Mouse (Mus musculus) hindbrain, postnatal 0 days (tissue): Measurements from ENCODE around the gene Khdrbs1. TPM values are rescaled to one million over a fixed set of nuclear protein-coding genes. Genes with fewer than 3 reads are reported as not detected.
"Not testable (repeated sequence)": the region's sequence is repeated elsewhere in the genome, so short reads cannot be mapped to it uniquely, and the experiment has no call there.

Experiments used
- ATAC-seq: fragments of 200-750 bp; cut with Nextera tagmentation; 2 replicates; pipeline ENCODE4 v1.8.0; 2017; ENCODE audit warnings: mild to moderate bottlenecking, moderate TSS enrichment, moderate library complexity
- DNase-seq: peaks from one replicate; pipeline ENCODE4 v3.0.0-alpha.2; 2015; ENCODE audit warnings: low spot score
- H3K27ac ChIP-seq: fragments of 300-500 bp; sonication (generic); 2 replicates; pipeline ENCODE4 v1.5.1; 2014; ENCODE audit warnings: mild to moderate bottlenecking
- H3K27me3 ChIP-seq: fragments of 300-500 bp; sonication (generic); 2 replicates; pipeline ENCODE4 v1.6.1; 2014; ENCODE audit warnings: low read length, mixed read lengths; ENCODE audit not compliant: insufficient read depth
- H3K36me3 ChIP-seq: fragments of 300-500 bp; sonication (generic); 2 replicates; pipeline ENCODE4 v1.6.1; 2014; ENCODE audit warnings: low read length, mixed read lengths; ENCODE audit not compliant: insufficient read depth
- H3K4me1 ChIP-seq: fragments of 300-500 bp; sonication (generic); 2 replicates; pipeline ENCODE4 v1.6.1; 2014; ENCODE audit warnings: antibody characterized with exemption, low read length, mixed read lengths; ENCODE audit not compliant: insufficient read depth
- H3K4me2 ChIP-seq: fragments of 300-500 bp; sonication (generic); 2 replicates; pipeline ENCODE4 v1.6.1; 2014; ENCODE audit warnings: low read depth, mild to moderate bottlenecking, low read length, moderate library complexity, mixed read lengths
- H3K4me3 ChIP-seq: fragments of 300-500 bp; sonication (generic); 2 replicates; pipeline ENCODE4 v1.5.1; 2014; ENCODE audit warnings: low read length
- H3K9ac ChIP-seq: fragments of 300-500 bp; sonication (generic); replicated peaks from 2 replicates; pipeline ENCODE4 v1.6.1; 2014; ENCODE audit warnings: mild to moderate bottlenecking, low read length, moderate library complexity, mixed read lengths
- H3K9me3 ChIP-seq: fragments of 300-500 bp; sonication (generic); 2 replicates; pipeline ENCODE4 v1.6.1; 2016; ENCODE audit warnings: low read length, mixed read lengths
- CTCF ChIP-seq: IDR thresholded peaks from 2 replicates; pipeline ENCODE4 v1.5.1; 2016; ENCODE audit warnings: antibody characterized with exemption, control low read depth, low read depth
- whole genome bisulfite sequencing: fragments of 180-500 bp; shearing (Covaris S2); extraction: QIAGEN DNeasy Blood & Tissue Kit; methylation state at CpG from one replicate; pipeline ENCODE4 v1.1.7; 2014; 5-methylcytosine and 5-hydroxymethylcytosine counted together
- polyA plus RNA-seq: library from polyadenylated mRNA; unstranded; fragments of >200 nt; fragmentation: Nextera tagmentation; extraction: Ambion mirVana; gene quantifications from 2 replicates; pipeline ENCODE4 v1.2.1, GENCODE M21; 2015
- total RNA-seq: library from RNA; depleted of rRNA; stranded (reverse); fragments of >200 nt; gene quantifications from 2 replicates; pipeline ENCODE4 v1.2.3, GENCODE M21; 2014

The Khdrbs1 gene
- total and polyA plus RNA-seq, 2 experiments from 2014 or later: 75.1 to 86.5 TPM

- no peaks in the 10 kb centered on the region for H3K4me1 ChIP-seq
- no peak for TF ChIP-seq CTCF
- 83% methylated on average over 1 of the region's 1 CpGs for WGBS
These were observed 5.9 kb downstream of the Khdrbs1 start for GRCm38 (mm10) chr4:129736173-129736572.

GRCm38 (mm10) chr4:129735485-129735884 lies 6.6 kb downstream of the Khdrbs1 start:
- not testable (repeated sequence) for H3K36me3 ChIP-seq, H3K27me3 ChIP-seq, ATAC-seq, H3K27ac ChIP-seq, DNase-seq, H3K9ac ChIP-seq, H3K4me1 ChIP-seq, H3K4me3 ChIP-seq, H3K4me2 ChIP-seq, H3K9me3 ChIP-seq
- 100% methylated on average over 2 of the region's 4 CpGs for WGBS

More at GRCm38 (mm10) chr4:129736173-129736572, 5.9 kb downstream of the Khdrbs1 start:
- no peak for ATAC-seq
- no peak for DNase-seq
- Histone ChIP-seq H3K36me3 (no peaks in the 10 kb centered on the region), H3K4me2 (no peak overlapping the region), H3K9ac (no peak overlapping the region), H3K4me3 (no peak overlapping the region), H3K9me3 (no peaks in the 10 kb centered on the region), H3K27ac (no peak overlapping the region), H3K27me3 (no peaks in the 10 kb centered on the region)

- Histone ChIP-seq H3K27me3 (no peaks in the 10 kb centered on the region), H3K9ac (no peak overlapping the region), H3K9me3 (no peaks in the 10 kb centered on the region), H3K36me3 (peaks cover 9% of the 10 kb centered on the region), H3K27ac (no peak overlapping the region), H3K4me3 (no peak overlapping the region), H3K4me1 (no peaks in the 10 kb centered on the region), H3K4me2 (no peak overlapping the region)
- WGBS: 75% methylated on average over 5 of the region's 5 CpGs
- ATAC-seq: no peak
- DNase-seq: no peak
- no peak for TF ChIP-seq CTCF
These were observed 10.7 kb downstream of the Khdrbs1 start for GRCm38 (mm10) chr4:129731423-129731822.

- no peak overlapping the region for H3K4me2 ChIP-seq
- H3K4me3 ChIP-seq: no peak overlapping the region
- no peak overlapping the region for H3K27ac ChIP-seq
- H3K27me3 ChIP-seq: no peaks in the 10 kb centered on the region
- TF ChIP-seq CTCF: no peak
- 89% methylated on average over 9 of the region's 9 CpGs for WGBS
- H3K36me3 ChIP-seq: peaks cover 65% of the 10 kb centered on the region
- no peak for ATAC-seq
- H3K9me3 ChIP-seq: no peaks in the 10 kb centered on the region
- no peak for DNase-seq
- no peaks in the 10 kb centered on the region for H3K4me1 ChIP-seq
- no peak overlapping the region for H3K9ac ChIP-seq
These were observed 25.8 kb downstream of the Khdrbs1 start for GRCm38 (mm10) chr4:129716310-129716709.

- no peak for TF ChIP-seq CTCF
- peak overlapping the region; percentile 23; the same call in 1 of the 2 replicates for H3K27ac ChIP-seq
- H3K4me2 ChIP-seq: no peak overlapping the region
- no peaks in the 10 kb centered on the region for H3K9me3 ChIP-seq
- H3K9ac ChIP-seq: no peak overlapping the region
- peaks cover 69% of the 10 kb centered on the region for H3K36me3 ChIP-seq
- WGBS: 48% methylated on average over 8 of the region's 8 CpGs
- ATAC-seq (peak; percentile 59), DNase-seq (peak; percentile 45)
- H3K4me3 ChIP-seq: no peak overlapping the region
- H3K27me3 ChIP-seq: no peaks in the 10 kb centered on the region
- H3K4me1 ChIP-seq: no peaks in the 10 kb centered on the region
These were observed 32.5 kb downstream of the Khdrbs1 start for GRCm38 (mm10) chr4:129709486-129710129.

- WGBS: 24% methylated on average over 3 of the region's 3 CpGs
- Histone ChIP-seq H3K27ac (no peak overlapping the region), H3K9ac (no peak overlapping the region), H3K4me2 (no peak overlapping the region), H3K4me1 (no peaks in the 10 kb centered on the region), H3K36me3 (peaks cover 59% of the 10 kb centered on the region), H3K9me3 (no peaks in the 10 kb centered on the region), H3K4me3 (no peak overlapping the region), H3K27me3 (no peaks in the 10 kb centered on the region)
- DNase-seq (no peak), ATAC-seq (no peak)
- TF ChIP-seq CTCF: no peak
These were observed 35.4 kb downstream of the Khdrbs1 start for GRCm38 (mm10) chr4:129706750-129707149.

- 2% methylated on average over 11 of the region's 11 CpGs for WGBS
- Histone ChIP-seq H3K27ac (peak overlapping the region; percentile 82), H3K27me3 (no peaks in the 10 kb centered on the region), H3K9ac (0 out of 2 replicates have a peak overlapping the region, but pooled peaks have one; percentile 14), H3K4me3 (no peak overlapping the region), H3K9me3 (no peaks in the 10 kb centered on the region), H3K4me1 (peaks cover under 1% of the 10 kb centered on the region; the same call in 1 of the 2 replicates), H3K4me2 (no peak overlapping the region), H3K36me3 (peaks cover 21% of the 10 kb centered on the region; the same call in 1 of the 2 replicates)
- TF ChIP-seq CTCF: no peak
- peak; percentile 87 for ATAC-seq
- DNase-seq: peak; percentile 91
These were observed 39.6 kb downstream of the Khdrbs1 start for GRCm38 (mm10) chr4:129702454-129702853.
